Mouse (Mus musculus) CD4-positive helper T cell, adult 2 months (primary cell): ENCODE measurements around the gene Endov.
A peak's percentile ranks its signal among the peaks of the same experiment; 100 is the strongest.

ENCODE experiments used
- DNase-seq: peaks from one replicate; pipeline ENCODE4 v3.0.0-alpha.2; 2012; ENCODE audit warnings: low read depth, missing footprints, low spot score

The Endov gene

DNA sequence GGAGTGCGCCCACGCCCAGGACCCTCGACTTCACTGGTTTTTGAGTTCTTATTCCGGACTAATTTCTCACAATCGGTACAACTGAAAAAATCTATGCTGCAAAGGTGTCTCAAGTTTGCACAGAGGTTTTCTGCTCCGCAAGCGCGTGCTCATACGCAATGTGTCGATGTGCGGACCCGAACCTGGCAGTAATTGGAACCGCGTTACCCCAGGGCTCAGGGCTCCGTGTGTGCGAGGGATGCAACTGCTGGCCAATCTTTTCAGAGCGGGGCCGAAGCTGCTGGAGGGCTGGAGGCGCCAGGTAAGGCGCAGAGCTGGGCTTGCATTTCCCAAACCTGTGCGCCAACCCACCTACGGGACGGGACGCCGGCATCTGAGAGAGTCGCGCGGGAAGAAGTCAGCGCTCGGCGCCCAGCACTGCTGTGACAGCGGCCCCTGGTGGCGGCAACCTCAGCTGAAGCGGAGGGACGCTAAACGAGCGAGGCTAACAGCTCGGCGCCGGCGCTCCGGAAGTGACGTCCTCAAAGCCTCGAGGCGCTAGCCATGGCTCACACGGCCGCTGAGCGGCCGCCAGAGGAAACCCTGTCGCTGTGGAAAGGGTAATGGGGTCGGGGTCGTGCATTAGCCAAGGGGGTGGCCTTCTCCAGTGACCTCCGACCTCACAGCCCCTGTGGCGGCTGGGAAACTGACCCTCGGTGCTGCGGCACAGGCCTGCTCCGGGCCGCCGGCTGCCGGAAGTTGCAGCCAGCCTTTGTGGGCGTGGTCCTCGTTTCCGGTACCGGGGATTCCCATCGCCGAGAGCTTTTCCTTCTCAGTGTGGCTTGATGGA, at the start of gene Endov:
Gene Endov (plus strand): TSS at position 487 of the 829 bp plus-strand sequence.
- DNase-seq: peak; percentile 96

DNA sequence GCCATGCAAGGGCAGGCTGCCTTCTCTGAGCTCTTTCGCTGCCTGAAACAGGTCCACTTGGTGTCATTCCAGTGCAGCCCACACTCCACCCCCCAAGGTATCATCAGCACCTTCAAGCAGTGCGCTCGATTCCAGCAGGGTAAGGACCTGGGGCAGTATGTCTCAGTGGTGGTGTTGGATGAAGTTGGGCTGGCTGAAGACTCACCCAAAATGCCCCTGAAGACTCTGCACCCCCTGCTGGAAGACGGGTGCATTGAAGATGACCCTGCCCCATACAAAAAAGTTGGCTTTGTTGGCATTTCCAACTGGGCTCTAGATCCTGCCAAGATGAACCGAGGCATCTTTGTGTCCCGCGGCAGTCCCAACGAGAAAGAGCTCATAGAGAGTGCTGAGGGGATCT, 48.9 kb upstream of the Endov start:
- no peak for DNase-seq

DNA sequence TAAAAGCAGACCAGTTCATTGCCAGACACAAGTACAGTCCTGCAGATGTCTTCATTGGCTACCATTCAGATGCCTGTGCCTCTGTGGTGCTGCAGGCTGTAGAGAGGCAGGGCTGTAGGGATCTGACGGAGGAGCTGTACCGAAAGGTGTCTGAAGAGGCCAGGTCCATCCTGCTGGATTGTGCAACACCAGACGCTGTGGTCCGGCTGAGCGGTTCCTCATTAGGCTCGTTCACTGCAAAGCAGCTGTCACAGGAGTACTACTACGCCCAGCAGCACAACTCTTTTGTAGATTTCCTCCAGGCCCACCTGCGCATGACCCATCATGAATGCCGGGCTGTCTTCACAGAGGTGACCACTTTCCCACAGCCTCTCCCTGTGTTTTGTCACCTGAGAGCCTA, 47.7 kb upstream of the Endov start:
- no peak for DNase-seq

DNA sequence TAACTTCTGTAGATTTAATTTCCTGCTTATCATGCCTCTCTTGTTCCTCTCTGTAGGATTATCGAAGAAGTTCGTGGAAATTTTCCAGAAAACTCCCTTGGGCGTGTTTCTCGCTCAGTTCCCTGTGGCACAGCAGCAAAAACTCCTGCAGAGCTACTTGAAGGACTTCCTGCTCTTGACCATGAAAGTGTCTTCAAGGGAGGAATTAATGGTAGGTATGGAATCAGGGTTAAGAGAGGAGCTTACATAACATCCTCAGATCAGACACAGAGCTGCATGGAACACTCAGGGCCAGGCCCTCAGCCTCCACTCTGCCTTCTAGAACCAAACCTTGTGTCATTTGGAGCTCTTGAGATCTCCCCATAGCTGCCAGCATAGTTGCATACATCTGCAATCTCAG, 35.0 kb upstream of the Endov start:
- DNase-seq: no peak

DNA sequence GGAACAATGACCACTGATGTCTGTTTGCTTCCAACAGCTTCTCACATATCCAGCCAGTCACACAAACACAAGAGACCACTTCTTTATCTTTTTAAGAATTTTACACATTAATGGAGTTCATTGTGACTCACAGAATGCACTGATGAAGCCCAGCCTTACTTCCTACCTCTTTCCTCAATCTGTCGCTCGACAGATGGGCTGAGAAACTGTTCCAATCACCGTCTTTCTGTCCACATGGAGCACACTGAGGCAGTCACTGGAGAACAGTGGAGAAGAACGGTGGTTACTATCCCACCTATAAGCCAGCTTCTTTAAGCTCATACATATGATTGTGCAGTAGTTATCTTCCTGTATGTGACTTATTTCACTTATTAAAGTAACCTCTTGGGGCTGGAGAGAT, 13.3 kb upstream of the Endov start:
- no peak for DNase-seq

DNA sequence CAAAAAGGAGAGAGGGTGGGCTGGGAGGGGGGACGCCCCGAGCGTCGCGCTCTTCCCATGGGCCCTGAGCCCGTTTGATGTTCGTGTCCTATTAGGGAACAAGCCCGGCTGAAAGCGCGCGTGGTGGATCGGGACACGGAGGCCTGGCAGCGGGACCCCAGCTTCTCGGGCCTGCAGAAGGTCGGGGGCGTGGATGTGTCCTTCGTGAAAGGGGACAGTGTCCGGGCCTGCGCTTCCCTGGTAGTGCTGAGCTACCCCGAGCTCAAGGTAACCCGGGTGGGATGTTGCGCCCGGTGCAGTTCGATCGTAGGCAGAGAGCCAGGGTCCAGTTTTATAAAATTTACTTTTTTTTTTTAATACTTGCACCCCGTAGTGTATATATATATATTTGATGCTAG, 542 bp downstream of the Endov start:
- DNase-seq: no peak

DNA sequence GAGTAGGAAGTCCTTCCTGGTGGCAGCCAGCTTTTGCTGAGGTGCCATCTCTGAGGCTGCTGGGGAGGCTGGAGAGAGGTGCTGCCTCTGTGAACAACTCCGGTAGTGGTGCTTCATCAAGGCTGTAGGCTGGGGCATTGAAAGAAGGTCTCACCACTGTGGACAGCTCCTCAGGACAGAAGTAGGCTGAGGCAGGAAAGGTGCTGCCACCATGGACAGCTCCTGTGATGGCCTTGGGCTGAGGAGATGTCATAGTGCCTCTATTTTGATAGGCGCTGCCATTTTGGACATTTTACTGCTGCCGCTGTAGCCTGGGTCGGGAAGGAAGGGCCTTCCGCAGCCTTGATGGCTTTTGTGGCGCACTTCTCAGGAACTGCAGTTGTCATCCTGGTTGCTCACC, 1.7 kb downstream of the Endov start:
- peak; percentile 19 for DNase-seq

DNA sequence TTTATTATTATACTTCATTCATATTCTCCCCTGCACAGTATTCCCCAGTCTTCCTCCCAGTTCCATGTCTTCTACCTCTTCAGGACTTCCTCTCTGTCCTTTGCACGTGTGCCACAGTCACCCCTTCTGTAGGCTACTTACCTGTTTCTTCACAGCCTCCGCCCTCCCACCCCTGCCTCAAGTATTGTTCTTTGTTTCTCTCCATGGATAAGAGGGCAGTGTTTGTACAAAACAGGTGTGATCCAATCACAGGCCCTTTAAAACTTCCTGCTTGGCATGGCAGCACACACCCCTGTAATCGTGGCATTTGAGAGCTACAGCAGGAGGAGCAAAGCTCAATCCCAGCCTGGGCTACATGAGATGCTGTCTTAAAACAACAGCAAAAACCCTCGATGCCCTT, 2.4 kb downstream of the Endov start:
- DNase-seq: no peak

DNA sequence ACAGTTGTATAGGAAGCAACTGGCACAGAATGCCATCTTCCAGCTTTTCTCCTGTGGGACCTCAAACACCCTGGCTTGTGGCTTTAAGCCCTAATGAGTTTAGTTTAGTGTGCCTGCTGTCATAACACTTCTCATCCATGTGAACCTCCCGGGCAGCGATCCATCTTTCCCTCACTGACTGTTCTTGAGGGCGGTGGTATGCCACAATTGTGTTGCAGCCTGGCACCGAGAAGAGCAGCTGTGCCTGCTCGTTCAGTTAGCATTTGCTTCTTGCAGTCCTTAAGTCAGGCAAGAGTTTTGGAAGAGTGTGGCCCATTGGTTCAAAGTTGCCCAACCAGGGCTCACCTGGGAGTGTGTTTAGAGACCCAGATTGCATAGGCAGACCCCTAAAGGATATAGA, 5.0 kb downstream of the Endov start:
- DNase-seq: no peak

DNA sequence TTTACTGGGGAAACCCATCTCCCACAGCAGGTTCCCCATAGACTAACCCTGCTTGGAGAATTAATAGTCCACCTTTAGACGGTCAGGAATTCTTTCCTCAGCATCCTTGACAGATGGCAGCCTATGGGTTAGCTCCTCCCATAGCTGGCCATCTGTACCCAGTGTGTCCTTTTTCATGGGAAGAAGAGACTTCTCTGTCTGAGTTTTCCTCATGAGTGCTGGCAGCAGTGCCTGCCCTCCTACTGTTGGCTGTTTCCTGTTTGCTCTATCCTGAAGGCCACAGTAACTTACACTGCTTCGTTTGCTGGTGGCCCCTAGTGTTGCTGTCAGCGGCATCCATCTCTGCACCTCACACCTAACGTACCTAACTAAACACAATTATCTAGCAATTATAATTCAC, 6.3 kb downstream of the Endov start:
- DNase-seq: no peak

DNA sequence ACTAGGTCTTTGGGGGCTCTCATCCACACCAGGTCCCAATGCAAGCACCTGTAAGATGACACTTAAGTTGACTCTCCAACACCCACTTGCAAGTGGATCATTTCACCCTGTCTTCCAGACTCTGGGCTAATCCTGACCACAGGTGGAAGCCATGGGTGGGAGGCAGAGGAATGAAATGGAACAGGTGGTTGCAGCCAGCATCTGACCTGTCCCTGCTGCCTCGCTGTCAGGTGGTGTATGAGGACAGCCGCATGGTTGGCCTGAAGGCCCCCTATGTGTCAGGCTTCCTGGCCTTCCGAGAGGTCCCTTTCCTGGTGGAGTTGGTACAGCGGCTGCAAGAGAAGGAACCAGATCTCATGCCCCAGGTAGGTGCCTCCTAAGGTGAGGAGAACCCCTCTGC, 8.2 kb downstream of the Endov start:
- no peak for DNase-seq

DNA sequence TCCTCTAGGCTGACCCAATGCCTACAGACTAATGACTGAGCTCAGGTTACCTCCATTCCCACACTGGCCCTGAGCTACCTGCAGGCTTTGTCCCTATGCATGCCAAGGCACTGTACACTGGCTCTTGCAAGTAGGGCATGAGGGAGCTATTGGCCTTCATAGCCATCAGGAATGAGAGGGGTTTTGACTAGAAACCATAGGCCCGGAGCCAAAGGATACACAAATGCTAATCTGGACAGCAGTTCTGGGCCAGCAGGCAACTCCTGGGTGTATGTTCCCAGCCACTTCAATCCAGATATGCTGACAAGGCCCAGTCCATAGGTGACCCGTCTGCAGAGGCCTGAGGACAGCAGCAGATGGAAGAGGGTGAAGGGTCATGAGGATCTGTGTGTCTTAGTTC, 8.9 kb downstream of the Endov start:
- DNase-seq: no peak

DNA sequence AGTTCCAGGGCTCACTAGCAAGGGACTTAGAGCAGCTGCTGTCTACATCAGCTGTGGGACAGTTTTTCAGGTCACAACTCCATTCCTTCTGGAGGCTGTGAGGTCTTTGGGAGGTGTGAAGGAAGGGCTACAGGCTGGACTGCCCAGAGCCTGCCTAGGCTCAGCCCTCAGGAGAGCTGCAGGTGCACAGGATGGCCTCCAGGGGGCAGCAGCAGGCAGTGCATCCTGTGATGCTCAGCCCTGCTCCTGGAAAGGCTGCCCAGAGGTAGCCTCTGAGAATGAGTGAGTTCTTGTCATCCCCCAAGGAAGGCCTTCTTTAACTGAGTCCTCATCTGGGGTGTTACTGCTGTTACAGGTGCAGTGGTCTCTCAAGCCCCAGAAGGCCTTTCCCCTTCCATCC, 12.5 kb downstream of the Endov start:
- DNase-seq: peak; percentile 44

DNA sequence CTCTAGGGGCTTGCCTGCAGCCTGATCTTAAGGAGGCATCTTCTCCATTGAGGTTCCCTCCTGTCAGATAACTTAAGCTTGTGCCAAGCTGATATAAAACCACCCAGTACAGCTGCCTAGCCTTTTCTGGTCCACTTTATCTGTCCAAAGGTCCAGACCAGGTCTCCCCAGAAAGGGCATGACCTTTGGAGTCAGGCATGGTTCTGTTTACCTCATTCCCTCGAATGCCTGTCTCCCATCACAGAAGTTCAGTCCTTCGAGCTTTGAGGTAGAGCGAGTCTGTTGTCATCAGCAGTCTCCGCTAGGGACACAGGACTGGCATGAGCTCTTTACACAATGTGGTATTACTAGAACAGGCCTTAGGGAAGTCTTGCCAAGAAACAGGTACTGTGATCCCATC, 15.2 kb downstream of the Endov start:
- DNase-seq: no peak

DNA sequence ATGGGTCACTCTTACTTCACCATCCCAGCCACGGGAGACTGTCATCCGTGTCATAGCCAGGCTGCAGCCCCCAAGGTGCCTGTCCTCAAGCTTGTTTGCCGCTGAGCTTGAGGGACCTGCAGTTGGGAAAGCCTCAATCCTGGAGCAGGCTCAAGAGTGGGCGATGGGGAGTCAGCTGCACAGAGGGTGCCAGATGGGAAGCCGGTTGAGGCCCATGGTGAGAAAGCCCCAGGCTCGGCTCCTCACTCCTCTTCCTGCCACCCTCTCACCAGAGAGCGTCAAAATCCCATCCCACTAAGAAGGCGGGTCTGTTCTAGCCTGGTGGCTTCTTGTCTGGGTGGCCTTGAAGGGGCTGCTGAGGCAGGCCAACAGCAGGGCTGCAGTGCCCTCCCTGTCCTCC, 16.6 kb downstream of the Endov start:
- DNase-seq: no peak

DNA sequence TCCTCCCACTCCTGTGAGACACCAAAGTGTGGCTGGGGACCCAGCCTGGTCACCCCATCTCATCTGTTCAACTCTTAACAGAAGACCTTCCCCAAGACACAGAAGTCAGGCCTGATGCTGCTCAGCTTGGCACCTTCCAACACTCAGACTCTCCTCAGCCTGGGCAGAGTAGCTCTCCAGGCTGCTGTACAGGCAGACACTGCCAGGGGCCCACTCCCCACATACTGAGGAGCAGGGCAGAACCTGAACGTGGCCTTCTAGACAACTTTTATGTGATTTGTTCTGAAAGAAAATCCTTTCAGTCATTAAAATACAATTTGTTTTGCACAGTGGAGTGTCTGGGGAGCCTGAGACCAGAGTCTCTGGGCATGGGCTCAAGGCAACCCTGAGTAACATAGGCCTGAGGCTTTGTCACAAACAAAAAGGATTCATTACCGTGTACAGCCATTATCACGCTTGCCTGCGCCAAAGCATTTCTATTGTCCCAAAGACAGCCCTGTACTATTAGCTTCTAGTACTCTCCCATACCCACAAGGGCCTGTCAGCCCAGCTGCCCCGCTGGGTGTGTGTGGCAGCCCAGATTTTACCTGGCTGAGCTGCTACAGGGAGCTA, 18.1 kb downstream of the Endov start:
- DNase-seq: no peak

DNA sequence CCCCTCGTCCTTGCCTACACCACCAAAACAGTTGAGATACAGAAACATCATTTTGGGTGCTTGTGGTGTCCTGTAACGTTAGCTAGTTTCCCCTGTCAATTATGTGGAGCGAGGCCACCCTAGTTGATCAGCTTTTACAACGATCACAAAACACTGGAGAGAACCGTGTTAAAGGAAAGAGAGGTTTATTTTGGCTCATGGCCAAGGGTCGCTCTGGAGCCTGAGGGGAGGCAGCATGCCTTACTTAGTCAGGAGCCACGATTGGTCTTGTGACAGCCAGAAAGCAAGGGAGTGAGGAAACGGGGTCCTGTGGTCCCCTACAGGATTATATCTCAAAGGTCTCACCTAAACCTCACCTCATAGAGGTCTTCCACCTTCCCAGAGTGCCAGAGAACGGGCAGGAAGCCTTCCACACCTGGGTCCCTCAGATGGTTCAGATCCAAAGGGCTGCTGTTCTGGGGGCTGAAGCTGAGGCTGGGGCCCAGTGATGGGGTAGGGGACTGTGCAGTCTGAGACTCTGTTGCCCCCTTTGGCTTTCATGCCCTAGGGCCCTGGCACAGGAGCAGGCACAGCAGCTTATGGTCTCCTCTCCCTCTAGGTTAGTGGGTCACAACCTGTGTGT, 22.0 kb downstream of the Endov start:
- no peak for DNase-seq

DNA sequence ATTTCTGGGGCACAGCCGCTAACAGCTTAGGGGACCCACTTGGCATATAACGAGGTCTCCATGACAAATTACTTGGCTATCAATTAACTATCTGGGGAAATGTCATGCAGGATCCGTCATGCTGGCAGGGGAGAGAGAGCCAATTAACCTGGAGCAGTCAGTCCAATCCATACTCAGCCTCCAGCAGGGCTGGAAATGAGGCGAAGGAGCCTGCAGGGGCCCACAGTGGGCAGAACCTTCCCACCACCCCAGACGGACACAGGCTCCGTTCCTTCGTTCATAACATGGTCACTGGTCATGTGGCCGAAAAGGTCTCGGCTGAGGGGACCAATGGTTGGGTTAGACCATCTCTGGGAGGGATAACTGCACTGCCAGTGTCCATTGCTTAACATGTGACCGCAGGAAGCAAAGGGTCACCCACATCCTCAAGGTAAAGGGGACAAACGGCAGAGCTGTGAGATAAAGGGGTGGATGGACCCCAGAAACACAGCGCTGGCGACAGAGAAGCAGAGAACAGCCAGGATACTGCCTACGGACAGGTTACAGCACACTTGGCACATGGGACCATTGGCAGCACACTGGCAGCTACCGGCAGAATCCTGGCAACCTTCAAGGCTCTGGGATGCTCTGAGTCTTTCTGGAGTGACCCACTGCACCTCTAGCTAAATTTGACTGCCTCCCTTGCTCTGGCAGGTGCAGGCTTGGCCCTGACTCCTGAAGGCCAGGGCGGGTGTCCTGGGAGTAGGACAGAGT, 23.1 kb downstream of the Endov start:
- no peak for DNase-seq

DNA sequence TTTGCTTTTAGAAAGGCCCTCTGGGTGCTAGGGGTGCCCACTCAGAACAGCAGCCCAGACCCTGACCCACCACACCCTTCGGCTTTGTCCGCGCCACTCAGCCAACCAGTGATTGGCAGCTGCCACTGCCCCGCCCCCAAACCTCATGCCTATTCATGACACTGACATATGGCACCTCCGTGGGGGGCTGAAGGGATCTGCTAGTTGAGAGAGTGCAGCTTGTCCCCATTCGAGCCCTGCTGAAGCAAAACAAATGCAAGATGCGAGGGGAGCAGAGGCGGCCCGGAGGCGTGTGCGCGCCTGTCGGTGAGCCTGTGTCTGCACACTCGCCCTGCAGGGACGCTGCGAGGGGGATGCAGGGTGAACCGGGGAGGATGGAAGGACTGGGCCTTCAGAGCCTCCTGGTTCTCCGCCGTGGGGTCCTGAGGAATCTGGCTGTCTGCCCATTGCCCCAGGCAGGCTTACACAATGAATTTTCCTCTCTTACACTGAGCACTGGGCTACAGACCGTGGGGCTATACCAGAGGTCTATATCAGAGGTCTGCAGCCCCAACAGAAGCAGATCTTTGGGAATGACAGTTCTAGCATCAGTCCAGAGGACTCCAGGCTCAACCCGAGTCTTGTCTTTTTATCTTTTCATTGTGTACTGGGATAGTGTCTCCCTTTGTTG, 24.0 kb downstream of the Endov start:
- no peak for DNase-seq

DNA sequence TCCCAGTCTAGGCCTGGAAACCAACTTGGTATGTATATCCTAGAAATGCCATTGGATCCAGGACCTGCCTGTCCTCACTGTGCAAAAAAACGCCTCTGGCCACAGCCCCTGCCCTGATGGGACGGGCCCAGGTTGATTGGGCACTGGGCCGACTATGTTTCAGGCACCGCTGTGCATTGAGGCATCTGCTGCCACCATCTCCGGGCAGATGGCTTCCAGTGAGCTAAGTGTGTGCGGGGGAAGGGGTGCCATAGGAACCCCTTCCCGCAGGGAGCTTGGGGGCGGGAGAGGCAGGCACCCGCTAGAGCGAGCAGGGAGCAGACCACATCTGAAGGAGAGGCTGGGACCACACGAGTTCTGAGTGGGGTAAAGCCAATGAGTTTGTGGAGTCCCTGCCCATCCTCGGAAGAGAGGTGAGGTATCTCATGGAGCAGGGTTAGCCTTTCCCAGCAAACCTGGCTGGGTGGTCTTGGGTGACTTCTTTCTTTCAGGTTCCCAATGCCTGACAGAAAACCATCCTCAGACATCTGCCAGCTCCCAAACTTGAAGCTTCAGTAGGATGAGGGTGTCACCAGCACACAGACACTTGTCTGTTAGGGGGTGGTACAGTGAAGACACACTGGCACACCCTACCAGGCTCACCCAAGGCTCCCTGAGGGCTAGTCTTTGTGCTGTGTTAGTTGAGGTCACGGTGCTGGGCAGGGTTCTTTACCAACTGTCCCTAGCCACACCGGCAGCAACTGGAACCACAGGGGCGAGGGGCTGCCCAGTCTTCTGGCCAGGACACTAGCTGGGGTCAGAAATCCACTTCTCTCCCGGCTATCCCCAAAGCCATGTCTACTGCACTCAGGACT, 24.9 kb downstream of the Endov start:
- DNase-seq: no peak
